Mouse (Mus musculus): ENCODE measurements around the gene Esrrg. TPM values are rescaled to one million over a fixed set of nuclear protein-coding genes. Genes with fewer than 3 reads are reported as not detected.
A peak's percentile ranks its signal among the peaks of the same experiment; 100 is the strongest.

The Esrrg gene
- total RNA-seq, 2 experiments from 2014 or later, result 15.7 to 19.6 TPM

- peak; percentile 69 for DNase-seq
- intact Hi-C loops (cut with DNase I), result no loop called here
Measured at GRCm38 (mm10) chr1:188046691-188047121, 438.1 kb downstream of the Esrrg start.

GRCm38 (mm10) chr1:188047148-188047547, 438.6 kb downstream of the Esrrg start:
- intact Hi-C loops (cut with DNase I), result no loop called here
- DNase-seq, result no peak

- no peak for DNase-seq
- intact Hi-C loops (cut with DNase I), result no loop called here
Measured at GRCm38 (mm10) chr1:188055888-188056287, 447.3 kb downstream of the Esrrg start.

DNA sequence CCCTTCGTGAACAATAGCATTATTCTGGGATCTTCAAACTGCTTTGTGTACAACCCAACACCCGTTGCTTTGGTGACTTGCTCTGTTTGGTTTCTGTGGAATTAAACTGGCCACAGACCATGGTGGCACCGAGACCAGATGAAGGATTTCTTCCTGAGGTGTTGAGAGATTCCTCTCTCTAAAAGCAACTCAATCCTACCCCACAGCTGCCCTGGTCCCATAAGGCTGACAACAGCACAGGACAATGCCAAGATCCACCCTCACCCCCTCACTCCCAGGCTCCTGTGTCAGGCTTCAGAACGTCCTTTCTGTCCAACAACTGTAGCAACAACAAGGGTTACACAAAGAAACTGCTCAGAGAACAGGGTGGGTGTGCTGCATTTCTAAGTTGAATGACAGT, 449.3 kb downstream of the Esrrg start:
- no peak for DNase-seq
- intact Hi-C loops (cut with DNase I), result no loop called here

GRCm38 (mm10) chr1:188059006-188059405, 450.4 kb downstream of the Esrrg start:
- intact Hi-C loops (cut with DNase I), result no loop called here

DNA sequence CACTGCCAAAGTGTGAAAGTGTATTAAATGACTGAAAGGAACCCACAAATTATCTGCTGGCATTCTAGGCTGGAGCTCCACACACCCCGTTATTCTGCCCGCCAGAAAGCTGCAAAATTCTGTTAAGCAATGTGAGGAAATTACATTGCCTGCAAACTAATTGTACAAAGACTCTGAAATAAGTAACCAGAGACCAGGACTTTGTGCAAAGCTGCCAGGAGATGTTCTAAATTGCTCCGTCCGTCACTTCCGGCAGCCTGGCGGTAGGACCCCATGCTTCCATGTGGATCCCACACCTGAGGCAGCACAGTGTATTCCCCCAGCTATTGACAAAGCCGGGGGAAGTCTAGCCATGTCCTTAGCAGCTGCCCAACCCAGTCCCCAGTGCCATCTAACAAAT, 451.9 kb downstream of the Esrrg start:
- intact Hi-C loops (cut with DNase I), result no loop called here
- no peak for DNase-seq

More at GRCm38 (mm10) chr1:188059006-188059405, 450.4 kb downstream of the Esrrg start:
- no peak for DNase-seq

DNA sequence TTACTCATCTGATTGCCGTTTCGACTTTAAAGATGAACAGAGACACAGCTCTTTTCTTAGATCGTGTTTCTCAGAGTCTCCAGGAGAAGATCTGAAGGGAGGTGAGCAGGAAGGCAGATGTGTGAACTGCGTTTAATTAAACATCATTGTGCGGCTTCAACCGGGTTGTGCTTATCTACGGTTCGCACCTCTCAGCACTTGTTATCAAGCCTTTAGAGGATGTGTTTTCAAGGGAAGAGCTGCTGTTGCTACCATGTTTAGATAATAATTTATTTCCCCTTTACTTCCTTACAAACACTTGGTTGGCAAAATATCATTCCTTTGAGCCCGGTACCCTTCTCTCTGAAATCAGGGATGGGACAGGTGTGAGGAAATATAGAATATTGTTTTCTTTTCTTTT, 460.2 kb downstream of the Esrrg start:
- DNase-seq, result no peak
- intact Hi-C loops (cut with DNase I), result no loop called here

- no peak for DNase-seq
- intact Hi-C loops (cut with DNase I), result no loop called here
Measured at GRCm38 (mm10) chr1:188069849-188070248, 461.3 kb downstream of the Esrrg start.

- intact Hi-C loops (cut with DNase I), result no loop called here
- DNase-seq, result peak; percentile 89
Measured at GRCm38 (mm10) chr1:188077561-188078195, 469.1 kb downstream of the Esrrg start.

- intact Hi-C loops (cut with DNase I), result no loop called here
- DNase-seq, result no peak
Measured at GRCm38 (mm10) chr1:188080261-188080875, 471.8 kb downstream of the Esrrg start.

- intact Hi-C loops (cut with DNase I), result no loop called here
- DNase-seq, result peak; percentile 42
Measured at GRCm38 (mm10) chr1:188082665-188083640, 474.4 kb downstream of the Esrrg start.

- DNase-seq, result no peak
- intact Hi-C loops (cut with DNase I), result no loop called here
Measured at GRCm38 (mm10) chr1:188085116-188085879, 476.7 kb downstream of the Esrrg start.

GRCm38 (mm10) chr1:188093724-188094123, 485.1 kb downstream of the Esrrg start:
- no peak for DNase-seq
- intact Hi-C loops (cut with DNase I), result no loop called here

DNA sequence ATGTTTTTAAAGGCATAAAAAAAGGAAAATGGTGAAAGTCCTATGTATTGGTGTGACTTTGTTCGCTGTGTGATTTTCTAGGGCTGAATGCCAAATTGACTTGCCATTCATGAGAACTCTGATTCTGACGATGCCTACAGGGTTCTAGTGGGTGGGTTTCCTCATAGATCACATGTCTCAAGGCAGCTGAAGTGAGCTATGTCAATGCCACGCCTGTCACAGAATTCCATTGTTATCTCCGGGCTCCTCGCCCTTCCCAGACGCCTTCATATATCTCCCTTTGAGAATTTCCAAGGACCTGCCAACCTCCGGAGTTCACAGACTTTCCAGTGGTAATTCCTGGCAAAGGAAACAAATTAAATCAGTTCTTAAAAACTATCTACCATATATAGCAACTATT, 493.2 kb downstream of the Esrrg start:
- no peak for DNase-seq
- intact Hi-C loops (cut with DNase I), result no loop called here

DNA sequence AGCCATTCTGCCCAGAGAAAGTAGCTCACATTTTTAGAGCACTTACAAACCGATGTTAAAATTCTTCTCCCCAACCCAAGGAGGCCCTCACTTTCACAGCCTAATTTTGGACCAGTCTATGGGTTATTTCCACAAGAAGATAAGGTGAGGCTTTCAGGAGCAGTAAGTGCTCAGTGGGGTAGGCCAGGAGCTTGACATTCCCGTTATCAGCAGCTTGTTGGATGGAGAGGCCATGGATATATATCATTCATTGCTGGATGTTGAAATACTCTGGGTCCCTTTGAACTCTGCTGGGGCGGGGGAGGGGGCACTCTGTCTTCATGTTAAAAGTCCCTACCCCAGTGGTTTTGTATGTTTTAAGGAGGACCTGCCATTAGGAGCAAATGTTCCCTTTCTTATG, 494.6 kb downstream of the Esrrg start:
- intact Hi-C loops (cut with DNase I), result no loop called here
- DNase-seq, result no peak

DNA sequence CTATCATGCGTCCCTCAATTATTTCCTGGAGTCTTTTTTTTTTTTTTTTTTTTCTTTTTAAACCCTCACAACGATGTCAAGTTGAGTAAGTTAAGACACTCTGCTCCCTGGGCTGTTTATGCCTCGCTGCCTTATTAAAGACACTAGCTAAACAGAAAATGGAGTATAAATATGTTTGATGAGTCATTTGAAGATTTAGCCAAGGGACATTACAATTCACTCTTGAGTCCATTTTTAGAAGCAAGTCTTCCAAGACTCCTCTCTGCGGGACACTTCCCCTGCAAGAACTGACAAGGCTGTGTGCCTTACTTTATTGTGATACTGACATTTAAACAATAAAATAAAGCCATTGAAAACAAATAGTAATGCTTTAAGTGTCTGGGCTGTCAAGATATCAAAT, 496.9 kb downstream of the Esrrg start:
- intact Hi-C loops (cut with DNase I), result no loop called here
- no peak for DNase-seq

DNA sequence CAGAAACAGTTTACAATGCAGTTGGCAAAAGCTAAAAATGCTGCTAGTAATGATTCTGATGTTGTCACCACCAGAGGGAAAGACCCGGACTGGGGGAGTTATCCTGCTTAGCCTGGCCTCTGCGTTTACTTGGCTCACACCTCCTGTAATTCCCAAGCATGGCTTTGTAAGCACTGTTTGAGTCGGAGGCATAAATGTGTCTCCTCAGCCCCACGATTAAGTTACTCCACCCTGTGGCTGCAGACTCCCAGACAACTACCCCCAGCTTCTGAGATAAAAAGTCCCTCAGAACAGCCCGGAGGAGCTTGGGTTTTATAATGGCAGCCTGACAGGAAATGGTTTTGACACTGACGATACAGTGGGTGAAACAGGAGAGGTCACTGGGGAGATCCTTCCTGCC, 499.4 kb downstream of the Esrrg start:
- DNase-seq, result no peak
- intact Hi-C loops (cut with DNase I), result no loop called here

GRCm38 (mm10) chr1:188111552-188111951, 503.0 kb downstream of the Esrrg start:
- no peak for DNase-seq
- intact Hi-C loops (cut with DNase I), result no loop called here

DNA sequence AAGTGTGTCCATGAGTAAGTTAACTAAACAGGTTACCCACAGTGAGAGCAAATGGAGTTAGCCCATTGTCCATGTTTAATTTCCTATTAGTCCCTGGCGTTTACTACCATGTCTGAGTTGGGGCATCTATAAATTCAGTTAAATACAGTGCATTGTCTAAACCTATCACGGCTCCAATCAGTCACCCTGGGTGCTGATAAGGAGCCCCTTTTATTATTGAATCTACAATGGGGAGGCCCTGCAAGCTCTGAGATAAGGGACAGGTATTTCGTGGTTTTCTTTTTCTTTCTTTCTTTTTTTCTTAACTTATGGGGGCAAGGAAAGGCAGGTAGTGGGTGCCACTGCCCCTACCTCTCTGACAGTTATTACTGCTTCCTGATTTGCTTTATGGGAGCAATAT, 504.6 kb downstream of the Esrrg start:
- intact Hi-C loops (cut with DNase I), result no loop called here
- DNase-seq, result no peak

DNA sequence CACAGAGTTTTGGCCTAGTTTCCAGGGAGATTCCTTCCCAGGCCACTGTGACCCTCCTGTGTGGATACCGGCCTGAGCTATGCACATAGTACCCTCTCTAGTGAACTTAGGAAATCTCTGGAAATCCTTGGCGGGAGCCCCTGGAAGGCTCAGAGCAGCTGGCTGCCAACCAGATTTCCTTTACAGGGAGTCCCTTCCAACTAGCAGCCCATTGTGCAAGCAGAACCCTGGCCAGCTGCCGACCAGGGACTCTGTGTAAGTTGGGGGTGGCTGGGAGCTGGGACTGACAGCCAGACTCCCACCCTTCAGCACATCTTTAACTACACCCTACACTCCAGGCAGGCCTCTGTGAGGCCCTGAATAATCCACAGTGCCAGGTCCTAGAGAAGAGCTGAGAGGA, 509.5 kb downstream of the Esrrg start:
- intact Hi-C loops (cut with DNase I), result no loop called here
- peak; percentile 85 for DNase-seq

- no peak for DNase-seq
- intact Hi-C loops (cut with DNase I), result no loop called here
Measured at GRCm38 (mm10) chr1:188119806-188120205, 511.2 kb downstream of the Esrrg start.
